Mouse (Mus musculus) testis, adult 2 months (tissue): ENCODE results near the gene Fat3.

Experiments
- CTCF ChIP-seq: fragments of 200-500 bp; IDR thresholded peaks from 2 replicates; pipeline ENCODE4 v1.5.1; 2012; ENCODE audit warnings: low read depth, mild to moderate bottlenecking, inconsistent platforms, low read length, moderate library complexity; ENCODE audit not compliant: control insufficient read depth, insufficient read depth, insufficient replicate concordance
- POLR2A ChIP-seq: fragments of 200-500 bp; IDR thresholded peaks from 2 replicates; pipeline ENCODE4 v1.6.1; 2012; ENCODE audit warnings: low read depth, mild to moderate bottlenecking, inconsistent platforms, low read length, moderate library complexity; ENCODE audit not compliant: control insufficient read depth

DNA sequence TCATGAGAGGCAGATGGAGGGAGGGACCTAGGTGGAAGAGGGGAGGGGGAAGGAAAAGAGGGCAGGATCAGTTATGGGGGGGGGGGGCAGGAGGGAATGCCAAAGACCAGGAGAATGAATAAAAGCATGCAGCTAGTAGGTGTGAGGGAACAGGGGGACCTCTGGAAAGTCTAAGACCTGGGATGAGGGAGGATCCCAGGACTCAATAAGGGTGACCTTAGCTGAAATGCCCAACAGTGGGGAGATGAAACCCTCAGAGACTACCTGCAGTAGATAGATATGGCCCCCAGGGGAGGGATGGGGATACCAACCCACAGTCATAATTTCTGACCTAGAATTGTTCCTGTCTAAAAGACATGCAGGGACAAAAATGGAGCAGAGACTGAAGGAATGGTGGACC, 620.3 kb downstream of the Fat3 start:
- TF ChIP-seq CTCF = no peak
- TF ChIP-seq POLR2A = no peak
